Mouse (Mus musculus): Measurements from ENCODE around the gene Kcnb1. TPM values are rescaled to one million over a fixed set of nuclear protein-coding genes. Genes with fewer than 3 reads are reported as not detected.
A peak's percentile ranks its signal among the peaks of the same experiment; 100 is the strongest.

The Kcnb1 gene
- polyA plus RNA-seq, 1 experiment: 1.3 TPM

- H3K27ac ChIP-seq (ENCODE audit: insufficient read depth, low read length): no peak overlapping the region
- no peaks in the 10 kb centered on the region for H3K27me3 ChIP-seq (ENCODE audit: control insufficient read depth, insufficient read depth, low read length)
- TF ChIP-seq POLR2A (IDR thresholded peaks at IDR 0.05; ENCODE audit: low read depth, low read length) (no peak), CTCF (IDR thresholded peaks at IDR 0.05; ENCODE audit: extremely low read depth, insufficient read depth, insufficient read length, insufficient replicate concordance) (no peak)
- no peak overlapping the region for H3K4me3 ChIP-seq (ENCODE audit: extremely low read depth, insufficient read depth, insufficient read length)
- WGBS: 84% methylated on average over 14 of the region's 14 CpGs
- no peaks in the 10 kb centered on the region for H3K4me1 ChIP-seq (ENCODE audit: control insufficient read depth, insufficient read depth, insufficient read length)
- H3K36me3 ChIP-seq (ENCODE audit: control insufficient read depth, insufficient read depth, low read length): no peaks in the 10 kb centered on the region
- DNase-seq (ENCODE audit: low read depth in 1 of 2, low spot score in 2 of 2): no peak
These were observed 42.4 kb upstream of the Kcnb1 start for GRCm38 (mm10) chr2:167232132-167233008.

- Histone ChIP-seq H3K4me1 (ENCODE audit: control insufficient read depth, insufficient read depth, insufficient read length) (no peaks in the 10 kb centered on the region), H3K27ac (ENCODE audit: insufficient read depth, low read length) (no peak overlapping the region), H3K4me3 (ENCODE audit: extremely low read depth, insufficient read depth, insufficient read length) (no peak overlapping the region), H3K27me3 (ENCODE audit: control insufficient read depth, insufficient read depth, low read length) (no peaks in the 10 kb centered on the region), H3K36me3 (ENCODE audit: control insufficient read depth, insufficient read depth, low read length) (no peaks in the 10 kb centered on the region)
- TF ChIP-seq POLR2A (IDR thresholded peaks at IDR 0.05; ENCODE audit: low read depth, low read length): no peak
- TF ChIP-seq CTCF (IDR thresholded peaks at IDR 0.05; ENCODE audit: extremely low read depth, insufficient read depth, insufficient read length, insufficient replicate concordance): no peak
- 30% methylated on average over 15 of the region's 15 CpGs for WGBS
- DNase-seq (ENCODE audit: low read depth in 1 of 2, low spot score in 2 of 2): no peak
These were observed 40.6 kb upstream of the Kcnb1 start for GRCm38 (mm10) chr2:167230554-167230953.

DNA sequence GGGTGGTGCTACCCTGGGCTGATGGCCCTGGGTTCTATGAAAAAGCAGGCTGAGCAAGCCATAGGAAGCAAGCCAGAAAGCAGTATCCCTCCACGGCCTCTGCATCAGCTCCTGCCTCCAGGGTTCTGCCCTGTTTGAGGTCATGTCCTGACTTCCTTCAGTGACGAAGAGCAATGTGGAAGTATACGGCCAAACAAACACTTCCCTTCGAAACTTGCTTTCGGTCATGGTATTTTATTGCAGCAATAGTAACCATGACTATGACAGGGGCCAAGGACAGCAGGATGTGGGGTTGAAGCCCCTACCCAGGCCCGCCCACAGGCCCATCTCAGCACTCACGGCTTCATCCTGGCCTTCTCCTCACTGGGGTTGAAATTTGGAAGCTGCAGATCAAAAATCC, 35.0 kb upstream of the Kcnb1 start:
- WGBS: 56% methylated on average over 7 of the region's 7 CpGs
- H3K36me3 ChIP-seq (ENCODE audit: control insufficient read depth, insufficient read depth, low read length): no peaks in the 10 kb centered on the region
- TF ChIP-seq POLR2A (IDR thresholded peaks at IDR 0.05; ENCODE audit: low read depth, low read length) (no peak), CTCF (IDR thresholded peaks at IDR 0.05; ENCODE audit: extremely low read depth, insufficient read depth, insufficient read length, insufficient replicate concordance) (no peak)
- no peaks in the 10 kb centered on the region for H3K4me1 ChIP-seq (ENCODE audit: control insufficient read depth, insufficient read depth, insufficient read length)
- H3K27ac ChIP-seq (ENCODE audit: insufficient read depth, low read length): no peak overlapping the region
- no peak overlapping the region for H3K4me3 ChIP-seq (ENCODE audit: extremely low read depth, insufficient read depth, insufficient read length)
- no peaks in the 10 kb centered on the region for H3K27me3 ChIP-seq (ENCODE audit: control insufficient read depth, insufficient read depth, low read length)
- no peak for DNase-seq (ENCODE audit: low read depth in 1 of 2, low spot score in 2 of 2)

DNA sequence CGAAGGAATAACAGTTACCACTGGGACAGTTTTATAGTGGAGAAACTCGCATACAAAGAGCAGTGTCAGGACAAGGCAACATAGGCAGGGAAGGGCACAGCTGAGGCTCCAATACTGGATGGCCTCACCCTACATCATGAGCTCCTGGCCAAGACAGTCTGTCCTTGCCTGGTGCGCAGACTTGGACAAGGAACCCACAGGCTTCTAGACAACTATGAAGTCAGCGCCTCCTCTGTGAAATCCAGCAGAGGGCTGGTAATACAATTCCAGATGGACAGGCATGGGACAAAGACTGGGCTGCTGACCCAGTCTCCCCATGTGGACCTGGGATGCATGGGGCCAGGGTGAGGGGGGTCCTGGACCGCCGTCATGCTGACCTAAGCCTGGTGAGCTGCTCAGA, 34.2 kb upstream of the Kcnb1 start:
- DNase-seq (ENCODE audit: low read depth in 1 of 2, low spot score in 2 of 2): no peak
- Histone ChIP-seq H3K27ac (ENCODE audit: insufficient read depth, low read length) (no peak overlapping the region), H3K36me3 (ENCODE audit: control insufficient read depth, insufficient read depth, low read length) (no peaks in the 10 kb centered on the region), H3K4me3 (ENCODE audit: extremely low read depth, insufficient read depth, insufficient read length) (no peak overlapping the region), H3K4me1 (ENCODE audit: control insufficient read depth, insufficient read depth, insufficient read length) (no peaks in the 10 kb centered on the region), H3K27me3 (ENCODE audit: control insufficient read depth, insufficient read depth, low read length) (no peaks in the 10 kb centered on the region)
- 89% methylated on average over 6 of the region's 6 CpGs for WGBS
- TF ChIP-seq POLR2A (IDR thresholded peaks at IDR 0.05; ENCODE audit: low read depth, low read length): no peak

DNA sequence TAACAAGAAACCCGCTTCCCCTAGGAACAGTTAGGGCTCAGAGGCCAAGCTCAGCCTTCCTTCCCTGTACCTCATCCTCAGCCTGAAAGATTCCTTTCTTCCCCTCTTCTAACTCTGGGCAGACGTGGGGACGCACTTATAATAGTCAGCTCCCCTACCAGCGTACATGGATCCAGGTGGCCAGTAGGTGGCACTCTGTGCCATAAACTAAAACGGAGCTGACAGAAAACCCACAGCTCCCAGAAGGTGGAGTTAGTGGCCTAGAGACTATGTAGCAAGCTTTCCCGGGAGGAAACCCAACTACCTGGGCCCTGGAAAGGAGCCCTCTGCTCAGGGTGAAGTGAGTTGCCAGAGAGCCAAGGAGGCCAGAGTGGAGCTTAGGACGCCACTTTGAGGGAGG, 32.2 kb upstream of the Kcnb1 start:
- no peaks in the 10 kb centered on the region for H3K36me3 ChIP-seq (ENCODE audit: control insufficient read depth, insufficient read depth, low read length)
- peak; percentile 65; the same call in 1 of the 2 replicates for TF ChIP-seq CTCF (IDR thresholded peaks at IDR 0.05; ENCODE audit: extremely low read depth, insufficient read depth, insufficient read length, insufficient replicate concordance)
- TF ChIP-seq POLR2A (IDR thresholded peaks at IDR 0.05; ENCODE audit: low read depth, low read length): no peak

DNA sequence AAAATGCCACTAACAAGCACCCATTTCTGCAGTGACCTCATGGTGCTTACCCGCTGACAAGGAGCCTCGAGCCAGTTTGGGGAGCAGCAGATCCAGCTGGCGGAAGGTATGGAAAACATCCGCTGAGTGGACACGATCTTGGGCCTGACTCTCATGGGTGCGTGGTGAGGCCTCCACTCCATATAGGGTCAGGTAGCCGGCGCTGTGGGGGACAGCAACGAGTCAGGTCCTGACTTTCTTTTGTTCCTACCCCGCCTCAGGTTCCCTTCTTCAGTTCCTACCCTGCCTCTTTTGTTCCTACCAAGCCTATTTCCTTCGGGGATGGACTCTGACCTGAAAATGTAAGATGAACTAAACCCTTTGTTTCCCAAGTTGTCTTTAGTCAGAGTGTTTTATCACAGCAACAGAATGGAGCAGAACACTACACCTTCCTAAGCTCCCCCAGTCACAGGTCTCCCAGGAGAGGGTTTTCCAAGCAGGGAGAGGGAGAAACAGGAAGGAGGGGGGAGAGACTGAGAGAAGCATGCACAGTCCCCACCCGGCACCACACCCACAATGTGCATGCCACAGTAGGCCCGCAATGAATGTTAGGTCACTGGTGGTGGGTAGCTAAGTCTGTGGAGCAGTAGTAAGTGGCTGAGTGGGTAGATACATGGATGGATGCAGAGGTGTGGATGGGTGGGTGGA, 31.3 kb upstream of the Kcnb1 start:
- DNase-seq (ENCODE audit: low read depth in 1 of 2, low spot score in 2 of 2): no peak
- no peaks in the 10 kb centered on the region for H3K36me3 ChIP-seq (ENCODE audit: control insufficient read depth, insufficient read depth, low read length)
- 86% methylated on average over 13 of the region's 13 CpGs for WGBS
- TF ChIP-seq POLR2A (IDR thresholded peaks at IDR 0.05; ENCODE audit: low read depth, low read length) (no peak), CTCF (IDR thresholded peaks at IDR 0.05; ENCODE audit: extremely low read depth, insufficient read depth, insufficient read length, insufficient replicate concordance) (no peak)
- H3K27me3 ChIP-seq (ENCODE audit: control insufficient read depth, insufficient read depth, low read length): no peaks in the 10 kb centered on the region
- no peaks in the 10 kb centered on the region for H3K4me1 ChIP-seq (ENCODE audit: control insufficient read depth, insufficient read depth, insufficient read length)
- H3K27ac ChIP-seq (ENCODE audit: insufficient read depth, low read length): no peak overlapping the region
- H3K4me3 ChIP-seq (ENCODE audit: extremely low read depth, insufficient read depth, insufficient read length): no peak overlapping the region

More for the DNA sequence above, 32.2 kb upstream of the Kcnb1 start:
- no peaks in the 10 kb centered on the region for H3K4me1 ChIP-seq (ENCODE audit: control insufficient read depth, insufficient read depth, insufficient read length)
- no peak overlapping the region for H3K4me3 ChIP-seq (ENCODE audit: extremely low read depth, insufficient read depth, insufficient read length)
- no peaks in the 10 kb centered on the region for H3K27me3 ChIP-seq (ENCODE audit: control insufficient read depth, insufficient read depth, low read length)
- DNase-seq (ENCODE audit: low read depth in 1 of 2, low spot score in 2 of 2): peak; percentile 36 to 54
- WGBS: 24% methylated on average over 7 of the region's 7 CpGs
- no peak overlapping the region for H3K27ac ChIP-seq (ENCODE audit: insufficient read depth, low read length)

DNA sequence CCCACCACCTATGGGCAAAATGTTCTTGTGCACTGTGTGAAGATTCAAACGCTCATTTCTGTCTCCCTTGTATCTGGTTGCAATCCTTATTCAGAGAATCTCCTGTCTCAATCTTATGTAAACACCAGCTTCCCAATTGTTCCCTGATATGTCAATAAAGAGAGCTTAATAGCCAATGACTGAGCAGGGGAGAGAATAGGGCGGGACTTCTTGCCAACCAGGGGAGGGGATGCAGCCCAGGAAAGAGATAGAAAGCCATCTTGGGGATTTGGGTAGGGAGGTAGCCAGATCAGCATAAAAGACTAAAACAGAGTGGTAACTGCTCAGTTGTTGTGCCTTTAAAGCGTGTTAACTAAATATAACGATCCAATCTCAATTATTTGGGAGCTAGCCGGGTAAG, 30.8 kb upstream of the Kcnb1 start:
- Histone ChIP-seq H3K27me3 (ENCODE audit: control insufficient read depth, insufficient read depth, low read length) (no peaks in the 10 kb centered on the region), H3K36me3 (ENCODE audit: control insufficient read depth, insufficient read depth, low read length) (no peaks in the 10 kb centered on the region), H3K4me1 (ENCODE audit: control insufficient read depth, insufficient read depth, insufficient read length) (no peaks in the 10 kb centered on the region), H3K4me3 (ENCODE audit: extremely low read depth, insufficient read depth, insufficient read length) (no peak overlapping the region), H3K27ac (ENCODE audit: insufficient read depth, low read length) (no peak overlapping the region)
- WGBS: 81% methylated on average over 5 of the region's 5 CpGs
- TF ChIP-seq CTCF (IDR thresholded peaks at IDR 0.05; ENCODE audit: extremely low read depth, insufficient read depth, insufficient read length, insufficient replicate concordance): no peak
- no peak for TF ChIP-seq POLR2A (IDR thresholded peaks at IDR 0.05; ENCODE audit: low read depth, low read length)
- no peak for DNase-seq (ENCODE audit: low read depth in 1 of 2, low spot score in 2 of 2)

Data from spleen, adult 2 months (tissue).